Mouse (Mus musculus) thymus, postnatal 0 days (tissue): ENCODE results near the gene Ror2. TPM values are rescaled to one million over a fixed set of nuclear protein-coding genes. Genes with fewer than 3 reads are reported as not detected.
A peak's percentile ranks its signal among the peaks of the same experiment; 100 is the strongest.
"Not testable (repeated sequence)": the region's sequence is repeated elsewhere in the genome, so short reads cannot be mapped to it uniquely, and the experiment has no call there.

Experiments used
- DNase-seq: peaks from one replicate; pipeline ENCODE4 v3.0.0-alpha.2; 2015; ENCODE audit warnings: low spot score
- polyA plus RNA-seq: library from polyadenylated mRNA; unstranded; fragments of >200 nt; fragmentation: Nextera tagmentation; extraction: Ambion mirVana; gene quantifications from 2 replicates; pipeline ENCODE4 v1.2.1, GENCODE M21; 2015

Gene Ror2
- 0.61 and 0.80 TPM in 2 replicates for polyA plus RNA-seq

GRCm38 (mm10) chr13:53285756-53286361 lies at the start of gene Ror2:
Gene Ror2 (minus strand): TSS chr13:53286124.
- DNase-seq, result no peak

DNA sequence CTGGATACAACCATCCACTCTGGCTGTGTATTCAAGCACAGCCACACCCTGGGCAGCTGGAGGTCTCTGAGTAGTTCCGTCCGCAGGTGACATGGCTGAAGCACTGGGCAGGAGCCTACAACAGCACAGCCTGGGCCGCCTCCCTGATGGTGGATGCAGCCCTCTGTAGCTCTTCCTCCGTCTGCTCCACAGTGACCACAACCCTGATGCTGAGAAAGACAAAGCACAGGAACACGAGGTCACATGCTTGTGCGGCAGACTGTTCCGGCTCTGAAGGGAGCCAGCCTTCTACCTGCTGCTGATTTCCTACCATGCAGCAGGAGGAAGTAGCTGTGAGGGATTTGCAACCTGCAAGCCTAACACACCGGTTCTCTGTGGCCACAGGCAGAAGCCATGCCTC lies 47.8 kb upstream of the Ror2 start:
- no peak for DNase-seq

DNA sequence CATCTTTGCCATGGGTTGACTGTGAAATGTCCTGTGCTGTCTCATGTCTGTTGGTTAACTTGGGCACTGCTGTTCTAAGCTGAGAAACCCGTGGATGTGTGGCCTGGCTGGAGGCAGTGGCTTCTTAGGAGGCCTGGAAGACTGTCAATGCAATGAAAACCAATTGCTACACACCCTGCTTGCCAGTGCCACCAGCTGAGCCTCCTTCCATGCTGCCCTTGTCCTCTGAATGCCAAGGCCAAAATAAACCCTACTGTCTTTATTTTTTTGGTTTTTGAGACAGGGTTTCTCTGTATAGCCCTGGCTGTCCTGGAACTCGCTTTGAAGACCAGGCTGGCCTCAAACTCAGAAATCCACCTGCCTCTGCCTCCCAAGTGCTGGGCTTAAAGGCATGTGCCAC lies 44.3 kb upstream of the Ror2 start:
- no peak for DNase-seq

GRCm38 (mm10) chr13:53325531-53325930 lies 39.6 kb upstream of the Ror2 start:
- DNase-seq, result no peak

- DNase-seq, result no peak
These were observed 37.7 kb upstream of the Ror2 start for GRCm38 (mm10) chr13:53323661-53324060.

- no peak for DNase-seq
These were observed 35.0 kb upstream of the Ror2 start for GRCm38 (mm10) chr13:53320899-53321298.

GRCm38 (mm10) chr13:53316515-53317295 lies 30.8 kb upstream of the Ror2 start:
- DNase-seq, result no peak

GRCm38 (mm10) chr13:53315757-53316156 lies 29.8 kb upstream of the Ror2 start:
- DNase-seq, result not testable (repeated sequence)

GRCm38 (mm10) chr13:53310442-53310841 lies 24.5 kb upstream of the Ror2 start:
- DNase-seq, result no peak

GRCm38 (mm10) chr13:53309661-53310160 lies 23.8 kb upstream of the Ror2 start:
- peak; percentile 47 for DNase-seq

DNA sequence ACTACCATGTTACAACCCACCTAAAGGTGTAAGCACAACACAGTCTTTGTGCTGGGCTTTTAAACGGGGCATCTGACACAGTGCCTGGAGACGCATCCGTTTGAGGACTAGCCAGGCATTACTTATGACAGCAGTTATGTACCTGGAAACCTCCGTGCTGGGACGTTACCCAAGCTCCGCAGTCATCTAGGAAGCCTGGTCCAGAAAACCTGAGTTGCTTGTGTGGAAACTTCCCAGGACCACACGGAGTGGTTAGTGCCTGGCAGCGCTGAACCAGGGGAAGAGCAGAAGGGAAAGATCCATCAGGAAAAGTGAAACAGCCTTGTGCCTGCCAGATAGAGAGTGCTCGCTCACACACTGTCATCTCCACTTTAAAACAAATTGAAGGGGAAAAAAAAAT lies 23.2 kb upstream of the Ror2 start:
- no peak for DNase-seq

DNA sequence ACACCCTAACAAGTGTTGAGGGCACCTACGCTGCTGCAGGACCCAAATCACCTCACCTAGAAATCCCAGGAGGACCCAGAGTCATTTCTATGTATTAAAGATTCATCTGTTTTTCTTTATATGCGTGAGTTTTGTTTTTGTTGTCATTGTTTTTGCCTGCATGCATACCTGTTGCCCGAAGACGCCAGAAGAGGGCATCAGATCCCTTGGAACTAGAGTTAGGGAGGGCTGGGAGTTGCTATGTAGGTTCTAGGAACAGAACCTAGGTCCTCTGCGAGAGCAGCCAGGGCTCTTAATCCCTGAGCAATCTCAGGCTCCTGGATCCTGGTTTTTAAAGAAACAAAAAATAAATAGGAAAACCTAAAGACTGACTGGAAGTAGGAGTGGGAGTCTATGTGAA lies 20.9 kb upstream of the Ror2 start:
- DNase-seq, result no peak

DNA sequence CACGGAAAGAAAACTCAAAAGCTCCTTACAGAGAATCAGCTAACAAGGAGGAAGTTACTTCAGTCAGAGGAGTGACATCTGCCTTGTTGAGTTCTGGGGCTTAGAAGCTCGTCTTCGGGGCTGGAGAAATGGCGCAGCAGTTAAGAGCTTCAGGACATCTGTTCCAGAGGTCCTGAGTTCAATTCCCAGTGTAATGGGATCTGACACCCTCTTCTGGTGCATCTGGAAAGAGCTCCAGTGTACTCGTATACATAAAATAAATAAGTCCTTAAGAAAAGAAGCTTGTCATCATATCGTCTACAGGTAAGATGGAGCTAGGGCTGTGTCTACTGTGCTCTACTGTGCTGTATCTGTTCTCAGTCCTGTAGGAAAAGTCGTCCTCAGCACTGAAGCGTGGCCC lies 19.3 kb upstream of the Ror2 start:
- DNase-seq, result peak; percentile 23

- DNase-seq, result no peak
These were observed 16.8 kb upstream of the Ror2 start for GRCm38 (mm10) chr13:53302688-53303087.

GRCm38 (mm10) chr13:53293065-53293464 lies 7.1 kb upstream of the Ror2 start:
- no peak for DNase-seq

GRCm38 (mm10) chr13:53292244-53292643 lies 6.3 kb upstream of the Ror2 start:
- DNase-seq, result no peak

DNA sequence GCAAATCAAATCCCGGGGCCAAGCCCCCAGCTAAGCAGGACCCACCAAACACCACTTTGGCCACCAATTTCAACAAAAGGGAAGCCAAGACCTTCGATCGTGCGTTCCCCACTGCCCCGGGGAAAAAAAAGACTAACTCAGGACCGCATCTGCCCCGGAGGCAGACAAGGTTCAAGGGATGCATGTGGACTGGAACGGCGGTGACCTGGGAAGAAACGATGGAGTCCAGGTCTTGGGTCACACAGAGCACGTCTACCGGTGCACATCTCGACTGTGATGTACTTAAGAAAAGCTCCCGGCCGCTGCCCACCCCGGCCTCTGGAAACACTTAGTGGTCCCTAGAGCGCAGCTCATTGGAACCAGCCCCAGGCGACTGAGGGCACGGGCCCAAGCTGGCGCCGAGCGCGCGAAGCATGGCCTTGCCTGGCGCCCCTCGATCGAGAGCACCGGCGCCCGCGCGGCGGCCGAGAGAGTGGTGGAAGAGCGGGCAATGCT lies 616 bp downstream of the Ror2 start:
- no peak for DNase-seq

DNA sequence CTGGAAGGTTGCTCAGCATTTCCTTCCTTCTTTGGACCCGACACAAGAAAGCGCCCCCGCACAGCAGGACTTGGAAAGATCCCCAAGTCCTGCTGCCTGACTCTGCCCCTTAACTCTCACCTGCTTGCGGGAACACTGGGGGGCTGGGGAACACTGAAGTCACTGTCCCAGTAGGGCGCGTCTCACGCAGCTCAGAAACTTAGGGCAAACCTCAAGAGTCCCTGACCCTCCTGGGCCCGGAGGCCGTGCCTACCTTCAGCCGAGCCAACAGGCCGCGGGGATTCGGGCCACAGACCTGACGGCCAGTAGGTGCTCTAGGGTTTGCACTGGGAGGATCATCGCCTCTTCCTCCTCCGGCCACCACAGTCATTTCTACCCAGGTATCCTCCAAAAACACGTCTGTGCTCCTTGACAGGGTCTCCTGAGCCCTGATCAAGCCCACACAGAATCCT lies 1.2 kb downstream of the Ror2 start:
- DNase-seq, result no peak

DNA sequence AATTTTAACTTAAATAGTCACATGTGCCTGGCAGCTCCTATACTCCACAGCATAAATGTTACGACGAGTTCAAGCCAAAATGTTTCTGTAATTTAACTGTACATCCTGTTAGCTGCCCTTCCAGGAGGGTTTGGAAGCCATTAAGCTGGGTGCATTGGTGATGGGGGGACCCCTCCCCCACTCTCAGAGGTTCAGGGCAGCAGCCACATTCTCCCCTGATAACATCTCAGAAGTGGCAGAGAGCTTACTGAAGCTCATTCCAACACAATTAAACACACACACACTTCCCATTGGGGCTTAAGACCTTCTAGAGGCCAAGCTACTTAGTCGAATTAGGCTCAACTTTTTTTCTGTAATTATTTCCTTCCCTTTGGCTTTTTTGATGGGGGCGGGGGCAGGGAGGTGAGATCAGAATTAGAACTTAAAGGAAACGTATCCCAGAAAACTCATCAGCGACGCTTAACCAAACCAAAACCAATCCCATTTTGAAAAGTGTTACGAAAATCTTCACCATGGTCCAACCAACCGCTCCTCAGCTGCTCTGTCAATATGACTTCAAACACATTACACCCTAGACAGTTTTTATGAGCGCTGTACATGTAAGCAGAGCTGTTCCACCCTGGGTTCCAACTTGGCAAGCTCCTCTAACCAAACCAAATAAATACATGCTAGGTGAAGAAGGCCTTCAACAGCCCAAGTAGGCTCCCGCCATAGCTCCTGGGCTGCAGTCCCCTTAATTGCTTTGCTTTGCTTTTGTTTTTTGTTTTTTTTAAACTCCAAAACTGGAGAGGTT lies 4.1 kb downstream of the Ror2 start:
- DNase-seq, result no peak

- no peak for DNase-seq
These were observed 7.0 kb downstream of the Ror2 start for GRCm38 (mm10) chr13:53278908-53279307.

- DNase-seq, result no peak
These were observed 9.5 kb downstream of the Ror2 start for GRCm38 (mm10) chr13:53276381-53276780.

GRCm38 (mm10) chr13:53275778-53276177 lies 10.1 kb downstream of the Ror2 start:
- no peak for DNase-seq
